Comparison of ENCODE assay signal across 17 mouse cellular contexts in the genomic region with DNA sequence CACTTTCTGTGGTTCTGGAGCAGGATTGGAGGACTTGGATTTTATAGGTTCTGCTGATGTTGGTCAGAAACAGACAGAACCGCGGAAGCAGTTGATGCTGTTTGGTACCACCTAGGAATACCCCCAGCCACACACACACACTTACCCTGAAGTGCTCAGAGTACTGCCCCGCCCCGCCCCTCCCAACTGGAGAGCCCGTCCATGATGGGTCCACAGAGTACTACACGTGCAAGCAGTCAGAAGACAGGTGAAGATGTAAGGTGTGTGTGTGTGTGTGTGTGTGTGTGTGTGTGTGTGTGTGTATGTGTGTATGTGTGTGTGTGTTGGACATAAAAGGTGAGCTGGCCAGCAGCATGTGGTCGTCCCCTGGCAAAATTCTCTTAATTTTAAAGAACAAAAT.
"Had no signal": no experiment of that assay in that cellular context is flagged by ENCODE, and none has a peak within 500 bp of the region (broad histone marks: within the 10 kb centered on the region; RNA-seq: fewer than 3 reads in every experiment).

No protein-coding gene starts in this region.

- DNase-seq: liver; spleen, adult 18-20 months; thymus, adult 18-20 months; thymus, postnatal 4 days had no signal

- H3K27me3 ChIP-seq: limb, embryonic 13.5 days; liver, embryonic 15.5 days; lung, embryonic 15.5 days; midbrain, embryonic 13.5 days; neural tube, embryonic 13.5 days; stomach, embryonic 15.5 days had no signal

- H3K4me1 ChIP-seq: liver, embryonic 12.5 days; liver, embryonic 15.5 days had no signal

- H3K9ac ChIP-seq: limb, embryonic 13.5 days; liver, embryonic 12.5 days; liver, embryonic 15.5 days; lung, embryonic 15.5 days; midbrain, embryonic 13.5 days; neural tube, embryonic 13.5 days; stomach, embryonic 15.5 days had no signal

- H3K36me3 ChIP-seq: limb, embryonic 10.5 days; limb, embryonic 13.5 days; liver, embryonic 12.5 days; liver, embryonic 15.5 days; lung, embryonic 15.5 days; midbrain, embryonic 10.5 days; midbrain, embryonic 13.5 days; neural tube, embryonic 13.5 days; stomach, embryonic 15.5 days had no signal

- H3K4me3 ChIP-seq: limb, embryonic 10.5 days; limb, embryonic 13.5 days; liver, embryonic 12.5 days; liver, embryonic 15.5 days; lung, embryonic 15.5 days; megakaryocyte, embryonic 14.5 days; midbrain, embryonic 10.5 days; midbrain, embryonic 13.5 days; myocyte; neural tube, embryonic 13.5 days; stomach, embryonic 15.5 days had no signal

- H3K27ac ChIP-seq: kidney, postnatal 0 days; limb, embryonic 10.5 days; limb, embryonic 13.5 days; liver, embryonic 12.5 days; liver, embryonic 15.5 days; midbrain, embryonic 10.5 days; midbrain, embryonic 13.5 days; stomach, embryonic 15.5 days had no signal

- H3K9me3 ChIP-seq: limb, embryonic 10.5 days; liver, embryonic 12.5 days; liver, embryonic 15.5 days; lung, embryonic 15.5 days; midbrain, embryonic 13.5 days; neural tube, embryonic 13.5 days; stomach, embryonic 15.5 days had no signal

- ATAC-seq: liver, embryonic 12.5 days; midbrain, embryonic 16.5 days had no signal

- H3K4me2 ChIP-seq: limb, embryonic 13.5 days; liver, embryonic 12.5 days; liver, embryonic 15.5 days; lung, embryonic 15.5 days; midbrain, embryonic 13.5 days; neural tube, embryonic 13.5 days; stomach, embryonic 15.5 days had no signal
